Mouse (Mus musculus) MEL (cell line): ENCODE data around the gene Nicn1. TPM values are rescaled to one million over a fixed set of nuclear protein-coding genes. Genes with fewer than 3 reads are reported as not detected.

Experiments
- DNase-seq: peaks from one replicate; pipeline ENCODE4 v3.0.0; 2011; ENCODE audit warnings: low read depth, low spot score
- H3K27ac ChIP-seq: 2 replicates; pipeline ENCODE4 v1.5.1; 2012; ENCODE audit warnings: low read depth, mild to moderate bottlenecking, control low read depth, low read length, moderate library complexity; ENCODE audit not compliant: control insufficient read depth
- H3K27me3 ChIP-seq, 2 experiments: fragments of 150-350 bp in 1 of 2; sonication (generic) in 1 of 2; 2 replicates each; pipeline ENCODE4 v1.6.1; 2012; ENCODE audit warnings: low read length in 2 of 2, mild to moderate bottlenecking in 2 of 2, improper control_type of control experiment in 1 of 2, moderate library complexity in 1 of 2; ENCODE audit not compliant: insufficient read depth in 2 of 2, control insufficient read depth in 1 of 2
- H3K36me3 ChIP-seq, 2 experiments: 2 replicates each; pipeline ENCODE4 v1.6.1; 2012 to 2014; ENCODE audit warnings: low read length in 2 of 2, improper control_type of control experiment in 1 of 2, inconsistent platforms in 1 of 2, mild to moderate bottlenecking in 1 of 2; ENCODE audit not compliant: insufficient read depth in 2 of 2, control insufficient read depth in 1 of 2
- H3K4me1 ChIP-seq, 2 experiments: fragments of 150-350 bp in 1 of 2; sonication (generic) in 1 of 2; 2 replicates each; pipeline ENCODE4 v1.6.1; 2012; ENCODE audit warnings: low read length in 2 of 2, improper control_type of control experiment in 1 of 2, mild to moderate bottlenecking in 1 of 2; ENCODE audit not compliant: insufficient read depth in 2 of 2, control insufficient read depth in 1 of 2
- H3K4me3 ChIP-seq, 2 experiments: fragments of 150-350 bp in 1 of 2; sonication (generic) in 1 of 2; 2 replicates each; pipeline ENCODE4 v1.5.1; 2012; ENCODE audit warnings: low read depth in 2 of 2, low read length in 2 of 2, mild to moderate bottlenecking in 2 of 2, moderate library complexity in 2 of 2, control low read depth in 1 of 2, improper control_type of control experiment in 1 of 2; ENCODE audit not compliant: control insufficient read depth in 1 of 2, insufficient read depth in 1 of 2
- H3K79me2 ChIP-seq: 2 replicates; pipeline ENCODE4 v1.6.1; 2012; ENCODE audit warnings: mild to moderate bottlenecking, low read length, moderate library complexity; ENCODE audit not compliant: control insufficient read depth, poor library complexity, insufficient read depth
- H3K9ac ChIP-seq: 2 replicates; pipeline ENCODE4 v1.6.1; 2012; ENCODE audit warnings: low read depth, mild to moderate bottlenecking, control low read depth, low read length, moderate library complexity; ENCODE audit not compliant: control insufficient read depth, poor library complexity, severe bottlenecking
- H3K9me3 ChIP-seq: fragments of 150-350 bp; sonication (generic); replicated peaks from 2 replicates; pipeline ENCODE4 v1.6.1; 2012; ENCODE audit warnings: mild to moderate bottlenecking, low read length, improper control_type of control experiment, moderate library complexity; ENCODE audit not compliant: insufficient read depth
- BHLHE40 ChIP-seq: IDR thresholded peaks from 2 replicates; pipeline ENCODE4 v1.6.1; 2012; ENCODE audit warnings: low read depth, mild to moderate bottlenecking, inconsistent platforms, low read length, improper control_type of control experiment, borderline replicate concordance
- CHD1 ChIP-seq: IDR thresholded peaks from 2 replicates; pipeline ENCODE4 v1.6.1; 2012; ENCODE audit warnings: low read depth, mild to moderate bottlenecking, inconsistent platforms, low read length, improper control_type of control experiment
- CHD2 ChIP-seq: IDR thresholded peaks from 2 replicates; pipeline ENCODE4 v1.6.1; 2011; ENCODE audit warnings: low read length, improper control_type of control experiment
- ELF1 ChIP-seq: IDR thresholded peaks from 2 replicates; pipeline ENCODE4 v1.6.1; 2014; ENCODE audit warnings: low read depth, mild to moderate bottlenecking, inconsistent platforms, low read length, improper control_type of control experiment, moderate library complexity
- EP300 ChIP-seq, 2 experiments: IDR thresholded peaks; 2 replicates each; pipeline ENCODE4 v1.6.1; 2011; ENCODE audit warnings: improper control_type of control experiment in 2 of 2, low read length in 2 of 2, low read depth in 1 of 2, mild to moderate bottlenecking in 1 of 2
- HCFC1 ChIP-seq: IDR thresholded peaks from 2 replicates; pipeline ENCODE4 v1.6.1; 2012; ENCODE audit warnings: low read depth, mild to moderate bottlenecking, inconsistent platforms, low read length, improper control_type of control experiment, moderate library complexity
- MAZ ChIP-seq: IDR thresholded peaks from 2 replicates; pipeline ENCODE4 v1.6.1; 2012; ENCODE audit warnings: low read depth, mild to moderate bottlenecking, inconsistent platforms, low read length, improper control_type of control experiment
- MXI1 ChIP-seq: IDR thresholded peaks from 2 replicates; pipeline ENCODE4 v1.6.1; 2011; ENCODE audit warnings: mild to moderate bottlenecking, low read depth, low read length, improper control_type of control experiment
- NELFE ChIP-seq: IDR thresholded peaks from 2 replicates; pipeline ENCODE4 v1.6.1; 2011; ENCODE audit warnings: low read depth, low read length, improper control_type of control experiment
- NRF1 ChIP-seq: IDR thresholded peaks from 2 replicates; pipeline ENCODE4 v1.6.1; 2014; ENCODE audit warnings: low read depth, mild to moderate bottlenecking, inconsistent platforms, low read length, improper control_type of control experiment, moderate library complexity; ENCODE audit not compliant: poor library complexity, insufficient read depth, severe bottlenecking
- POLR2A ChIP-seq, 2 experiments: IDR thresholded peaks; 2 replicates each; pipeline ENCODE4 v1.6.1; 2011 to 2012; ENCODE audit warnings: low read length in 2 of 2, mild to moderate bottlenecking in 2 of 2, control low read depth in 1 of 2, improper control_type of control experiment in 1 of 2, low read depth in 1 of 2, moderate library complexity in 1 of 2; ENCODE audit not compliant: control insufficient read depth in 1 of 2, insufficient read depth in 1 of 2, poor library complexity in 1 of 2
- SIN3A ChIP-seq: IDR thresholded peaks from 2 replicates; pipeline ENCODE4 v1.6.1; 2012; ENCODE audit warnings: low read length, improper control_type of control experiment, inconsistent platforms
- TCF12 ChIP-seq: IDR thresholded peaks from 2 replicates; pipeline ENCODE4 v1.6.1; 2014; ENCODE audit warnings: low read depth, mild to moderate bottlenecking, inconsistent platforms, low read length, improper control_type of control experiment, moderate library complexity
- UBTF ChIP-seq: IDR thresholded peaks from 2 replicates; pipeline ENCODE4 v1.6.1; 2012; ENCODE audit warnings: low read depth, mild to moderate bottlenecking, inconsistent platforms, low read length, improper control_type of control experiment, moderate library complexity, borderline replicate concordance; ENCODE audit not compliant: insufficient read depth
- USF1 ChIP-seq: IDR thresholded peaks from 2 replicates; pipeline ENCODE4 v1.6.1; 2014; ENCODE audit warnings: low read depth, mild to moderate bottlenecking, inconsistent platforms, low read length, improper control_type of control experiment, moderate library complexity
- ZMIZ1 ChIP-seq: IDR thresholded peaks from 2 replicates; pipeline ENCODE4 v1.6.1; 2012; ENCODE audit warnings: low read depth, mild to moderate bottlenecking, inconsistent platforms, low read length, improper control_type of control experiment, moderate library complexity
- ZNF384 ChIP-seq: IDR thresholded peaks from 2 replicates; pipeline ENCODE4 v1.6.1; 2012; ENCODE audit warnings: low read depth, mild to moderate bottlenecking, inconsistent platforms, low read length, improper control_type of control experiment
- polyA plus RNA-seq, 2 experiments: library from polyadenylated mRNA; stranded (reverse) in 1 of 2; unstranded in 1 of 2; fragments of >175 nt in 1 of 2; fragments of >200 nt in 1 of 2; gene quantifications; 2 replicates each; pipeline versions ENCODE4 v1.2.1 to v1.2.4; 2012; ENCODE audit warnings: low replicate concordance in 2 of 2, low read depth in 1 of 2; ENCODE audit not compliant: insufficient read length in 2 of 2, insufficient read depth in 1 of 2, missing spikeins in 1 of 2
- total RNA-seq: library from RNA; depleted of rRNA; stranded (reverse); fragments of 300-350 nt; gene quantifications from 2 replicates; pipeline ENCODE4 v1.2.3, GENCODE M21; 2012

Nicn1 gene
- total and polyA plus RNA-seq, 3 experiments, result 1.6 to 4.7 TPM; not detected in 1

- DNase-seq, result peak; percentile 96
- Histone ChIP-seq H3K4me3 (peak within 1 kb of the TSS; percentile 72 to 77), H3K9ac (peak within 1 kb of the TSS; percentile 84), H3K4me1 (peaks cover 2 to 41% of the 10 kb centered on the region in 2 experiments), H3K27me3 (no peaks in the 10 kb centered on the region), H3K27ac (peak within 1 kb of the TSS; percentile 59), H3K79me2 (peaks cover 12% of the 10 kb centered on the region), H3K36me3 (peaks cover 0 to 33% of the 10 kb centered on the region in 2 experiments; a peak in 2 of 4 replicates), H3K9me3 (no peaks in the 10 kb centered on the region)
- TF ChIP-seq MAZ, result no peak
- peak; percentile 23 to 72; a peak in 1 of 4 replicates for TF ChIP-seq POLR2A (IDR thresholded peaks at IDR 0.05; ENCODE audit: control insufficient read depth in 1 of 2, insufficient read depth in 1 of 2, low read depth in 1 of 2, low read length in 2 of 2, poor library complexity in 1 of 2)
- TF ChIP-seq ELF1, result peak; percentile 57
- TF ChIP-seq EP300 (IDR thresholded peaks at IDR 0.05; ENCODE audit: low read depth in 1 of 2, low read length in 2 of 2), result peak in 1 of 2 experiments; percentile 18; a peak in 1 of 4 replicates
- peak; percentile 32; the same call in 1 of the 2 replicates for TF ChIP-seq MXI1
- 0 out of 2 replicates have a peak, but pooled peaks have one; percentile 16 for TF ChIP-seq BHLHE40
- TF ChIP-seq TCF12, result peak; percentile 40; the same call in 1 of the 2 replicates
- peak; percentile 40; the same call in 1 of the 2 replicates for TF ChIP-seq USF1
- TF ChIP-seq ZNF384, result no peak
- TF ChIP-seq ZMIZ1, result 0 out of 2 replicates have a peak, but pooled peaks have one; percentile 26
- TF ChIP-seq UBTF, result no peak
- peak; percentile 49 for TF ChIP-seq NELFE
- TF ChIP-seq NRF1, result peak; percentile 73
- TF ChIP-seq HCFC1, result peak; percentile 20; the same call in 1 of the 2 replicates
Measured at GRCm38 (mm10) chr9:108263690-108264190, 26.5 kb upstream of the Nicn1 start, which contains the start of gene Dag1. Gene Dag1, minus strand, starts transcription at chr9:108263958.

GRCm38 (mm10) chr9:108264191-108264921 lies 25.9 kb upstream of the Nicn1 start:
- Histone ChIP-seq H3K27ac (peak overlapping the region; percentile 59), H3K36me3 (peaks cover 0 to 33% of the 10 kb centered on the region in 2 experiments; a peak in 2 of 4 replicates)
- TF ChIP-seq ELF1, result no peak
- 0 out of 4 replicates have a peak, but pooled peaks of 1 of the 2 experiments have one; percentile 6 for TF ChIP-seq EP300 (IDR thresholded peaks at IDR 0.05; ENCODE audit: low read depth in 1 of 2, low read length in 2 of 2)
- TF ChIP-seq POLR2A (IDR thresholded peaks at IDR 0.05; ENCODE audit: control insufficient read depth in 1 of 2, insufficient read depth in 1 of 2, low read depth in 1 of 2, low read length in 2 of 2, poor library complexity in 1 of 2), result 0 out of 4 replicates have a peak, but pooled peaks of 1 of the 2 experiments have one; percentile 6
- no peak for TF ChIP-seq ZNF384
- TF ChIP-seq CHD2, result peak; percentile 45; the same call in 1 of the 2 replicates
- TF ChIP-seq UBTF, result no peak
- TF ChIP-seq CHD1, result no peak
- TF ChIP-seq SIN3A, result 0 out of 2 replicates have a peak, but pooled peaks have one; percentile 54
- 0 out of 2 replicates have a peak, but pooled peaks have one; percentile 3 for TF ChIP-seq BHLHE40

More at GRCm38 (mm10) chr9:108264191-108264921, 25.9 kb upstream of the Nicn1 start:
- Histone ChIP-seq H3K9me3 (no peaks in the 10 kb centered on the region), H3K79me2 (peaks cover 12% of the 10 kb centered on the region), H3K9ac (peak overlapping the region; percentile 76), H3K4me3 (peak overlapping the region; percentile 72 to 77), H3K4me1 (peaks cover 2 to 41% of the 10 kb centered on the region in 2 experiments), H3K27me3 (no peaks in the 10 kb centered on the region)
- DNase-seq, result peak; percentile 63
